Comparison of ENCODE assay signal across 7 mouse cellular contexts in the genomic region with DNA sequence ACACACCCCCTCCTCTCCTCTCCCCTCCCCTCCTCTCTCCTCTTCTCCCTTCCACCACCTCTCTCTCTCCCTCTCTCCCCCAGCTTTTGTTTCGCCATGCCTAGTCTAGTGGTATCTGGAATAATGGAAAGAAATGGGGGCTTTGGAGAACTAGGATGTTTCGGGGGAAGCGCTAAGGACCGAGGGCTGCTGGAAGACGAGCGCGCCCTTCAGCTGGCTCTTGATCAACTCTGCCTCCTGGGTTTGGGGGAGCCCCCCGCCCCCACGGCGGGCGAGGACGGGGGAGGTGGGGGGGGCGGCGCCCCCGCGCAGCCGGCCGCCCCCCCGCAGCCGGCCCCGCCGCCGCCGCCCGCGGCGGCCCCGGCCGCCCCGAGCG. TPM values are rescaled to one million over a fixed set of nuclear protein-coding genes. Genes with fewer than 3 reads are reported as not detected.
DNase-seq lines count a peak whose midpoint lies in the region; ATAC-seq lines count a peak whose summit lies in the region.

Mex3a (plus strand) TSS at position 97 of the 376 bp plus-strand sequence.

- peaks cover 14% of the 10 kb centered on the region for H3K36me3 ChIP-seq in lung, embryonic 15.5 days
- H3K36me3 ChIP-seq in embryonic facial prominence, embryonic 14.5 days (ENCODE audit: control insufficient read depth, insufficient read depth, low read length): peaks cover 25% of the 10 kb centered on the region
- H3K36me3 ChIP-seq in hindbrain, embryonic 16.5 days (ENCODE audit: control insufficient read depth, insufficient read depth, low read length): peaks cover 9% of the 10 kb centered on the region
- peaks cover 25% of the 10 kb centered on the region for H3K36me3 ChIP-seq in neural tube, embryonic 13.5 days

- peaks cover 67% of the 10 kb centered on the region for H3K4me1 ChIP-seq in lung, embryonic 15.5 days
- H3K4me1 ChIP-seq in embryonic facial prominence, embryonic 14.5 days (ENCODE audit: control insufficient read depth, insufficient read depth, low read length): peaks cover 48% of the 10 kb centered on the region
- peaks cover 66% of the 10 kb centered on the region for H3K4me1 ChIP-seq in hindbrain, embryonic 16.5 days (ENCODE audit: control insufficient read depth, insufficient read depth, low read depth, low read length)
- H3K4me1 ChIP-seq in neural tube, embryonic 13.5 days (replicated peaks): peaks cover 70% of the 10 kb centered on the region

- H3K27ac ChIP-seq in lung, embryonic 15.5 days: peak within 1 kb of the TSS; percentile 96
- H3K27ac ChIP-seq in embryonic facial prominence, embryonic 14.5 days (replicated peaks; ENCODE audit: low read depth, low read length): peak within 1 kb of the TSS; percentile 98
- H3K27ac ChIP-seq in hindbrain, embryonic 16.5 days (ENCODE audit: low read depth, low read length): peak within 1 kb of the TSS; percentile 96
- peak within 1 kb of the TSS; percentile 99 for H3K27ac ChIP-seq in neural tube, embryonic 13.5 days (replicated peaks)

- peak; percentile 1; the same call in 1 of the 2 replicates for ATAC-seq in lung, embryonic 15.5 days (ENCODE audit: borderline replicate concordance, extremely low read depth, low FRiP score, low TSS enrichment)
- ATAC-seq in embryonic facial prominence, embryonic 14.5 days (ENCODE audit: low read depth): no peak
- no peak for ATAC-seq in hindbrain, embryonic 16.5 days
- ATAC-seq in neural tube, embryonic 13.5 days (ENCODE audit: low read depth): no peak; the same call in 1 of the 2 replicates
- ATAC-seq in activated CD4-positive, CD25-positive, alpha-beta regulatory T cell, adult 4 months: no peak

- peak within 1 kb of the TSS; percentile 96 for H3K9ac ChIP-seq in lung, embryonic 15.5 days
- peak within 1 kb of the TSS; percentile 98 for H3K9ac ChIP-seq in embryonic facial prominence, embryonic 14.5 days (ENCODE audit: low read depth, low read length)
- peak within 1 kb of the TSS; percentile 98 for H3K9ac ChIP-seq in hindbrain, embryonic 16.5 days (ENCODE audit: low read depth, low read length)
- peak within 1 kb of the TSS; percentile 100 for H3K9ac ChIP-seq in neural tube, embryonic 13.5 days

- H3K4me3 ChIP-seq in lung, embryonic 15.5 days: peak within 1 kb of the TSS; percentile 89
- H3K4me3 ChIP-seq in embryonic facial prominence, embryonic 14.5 days (ENCODE audit: low read depth, low read length): peak within 1 kb of the TSS; percentile 78
- peak within 1 kb of the TSS; percentile 75 for H3K4me3 ChIP-seq in hindbrain, embryonic 16.5 days (ENCODE audit: low read length)
- H3K4me3 ChIP-seq in neural tube, embryonic 13.5 days: peak within 1 kb of the TSS; percentile 63

- no peaks in the 10 kb centered on the region for H3K9me3 ChIP-seq in lung, embryonic 15.5 days
- no peaks in the 10 kb centered on the region for H3K9me3 ChIP-seq in embryonic facial prominence, embryonic 14.5 days (ENCODE audit: control insufficient read depth, low read length)
- H3K9me3 ChIP-seq in hindbrain, embryonic 16.5 days (ENCODE audit: control insufficient read depth, low read length): no peaks in the 10 kb centered on the region
- no peaks in the 10 kb centered on the region for H3K9me3 ChIP-seq in neural tube, embryonic 13.5 days

- H3K27me3 ChIP-seq in lung, embryonic 15.5 days: no peaks in the 10 kb centered on the region
- no peaks in the 10 kb centered on the region for H3K27me3 ChIP-seq in embryonic facial prominence, embryonic 14.5 days (replicated peaks; ENCODE audit: control insufficient read depth, insufficient read depth, low read length)
- no peaks in the 10 kb centered on the region for H3K27me3 ChIP-seq in hindbrain, embryonic 16.5 days (replicated peaks; ENCODE audit: control insufficient read depth, insufficient read depth, low read length)
- no peaks in the 10 kb centered on the region for H3K27me3 ChIP-seq in neural tube, embryonic 13.5 days

- DNase-seq in lung, postnatal 10 days: no peak
- DNase-seq in embryonic facial prominence, embryonic 14.5 days (ENCODE audit: low spot score): no peak
- DNase-seq in layer of hippocampus, adult 8-10 months (ENCODE audit: low spot score in 2 of 2): no peak

- 4% methylated on average over 7 of the region's 31 CpGs for WGBS in lung, embryonic 15.5 days
- WGBS in embryonic facial prominence, embryonic 14.5 days: 0% methylated on average over 10 of the region's 31 CpGs
- WGBS in hindbrain, embryonic 16.5 days: under 1% methylated on average over 12 of the region's 31 CpGs
- WGBS in neural tube, embryonic 13.5 days: 1% methylated on average over 12 of the region's 31 CpGs

- H3K4me2 ChIP-seq in lung, embryonic 15.5 days: peak within 1 kb of the TSS; percentile 87
- H3K4me2 ChIP-seq in embryonic facial prominence, embryonic 14.5 days (ENCODE audit: low read depth, low read length): peak within 1 kb of the TSS; percentile 74
- H3K4me2 ChIP-seq in hindbrain, embryonic 16.5 days (ENCODE audit: low read length): peak within 1 kb of the TSS; percentile 64
- peak within 1 kb of the TSS; percentile 99 for H3K4me2 ChIP-seq in neural tube, embryonic 13.5 days

RNA-seq across cellular contexts. Expression of gene Mex3a, which starts in this region (rescaled TPM):
- polyA plus RNA-seq in lung, embryonic 15.5 days (2015; fragmentation: Nextera tagmentation; extraction: Ambion mirVana): 15.8 and 16.8 TPM in 2 replicates
- 21.5 and 24.7 TPM in 2 replicates for polyA plus RNA-seq in embryonic facial prominence, embryonic 14.5 days (2014; fragmentation: Nextera tagmentation; extraction: Ambion mirVana)
- 20.4 and 22.1 TPM in 2 replicates for polyA plus RNA-seq in hindbrain, embryonic 16.5 days (2015; fragmentation: Nextera tagmentation; extraction: Ambion mirVana)
- 32.5 and 33.7 TPM in 2 replicates for polyA plus RNA-seq in neural tube, embryonic 13.5 days (2015; fragmentation: Nextera tagmentation; extraction: Ambion mirVana)
- 1 to 10 TPM; 2.4 to 2.8 (median 2.6) TPM for total RNA-seq in layer of hippocampus, adult 8-10 months (2022)
- under 1 TPM; 0.10 to 0.81 TPM for polyA plus RNA-seq in activated CD4-positive, CD25-positive, alpha-beta regulatory T cell, adult 4 months (2017; shearing (Covaris generic))
